Mouse (Mus musculus): Measurements from ENCODE around the gene Slc25a26.
"Not testable (repeated sequence)": the region's sequence is repeated elsewhere in the genome, so short reads cannot be mapped to it uniquely, and the experiment has no call there.

Slc25a26 gene

GRCm38 (mm10) chr6:94550851-94551250, 50.7 kb downstream of the Slc25a26 start:
- no peak for DNase-seq (ENCODE audit: extremely low spot score, low read depth, low spot score)

- DNase-seq (ENCODE audit: extremely low spot score, low read depth, low spot score), result no peak
These were observed 53.0 kb downstream of the Slc25a26 start for GRCm38 (mm10) chr6:94553085-94553484.

DNA sequence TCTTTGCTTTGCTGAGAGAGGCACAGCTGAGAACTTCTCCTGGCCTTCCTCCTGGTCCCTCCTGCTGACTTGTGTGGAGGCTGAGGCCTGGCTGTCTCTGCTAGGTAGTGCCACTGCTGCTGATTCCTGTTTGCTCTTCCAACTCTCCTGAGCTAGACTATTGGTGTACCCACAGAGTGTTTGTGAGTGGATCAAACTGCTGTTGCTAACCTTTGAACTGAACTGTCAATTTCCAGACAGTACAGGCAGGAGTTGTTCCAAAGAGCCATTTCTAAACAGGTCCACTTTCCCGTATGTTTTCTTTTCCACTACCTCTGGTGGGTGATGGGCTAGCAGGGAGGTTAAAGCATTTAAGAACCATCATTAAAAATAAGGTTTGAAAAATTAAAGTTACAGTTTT, 58.5 kb downstream of the Slc25a26 start:
- not testable (repeated sequence) for DNase-seq (ENCODE audit: extremely low spot score, low read depth, low spot score)

GRCm38 (mm10) chr6:94560896-94561295, 60.8 kb downstream of the Slc25a26 start:
- no peak for DNase-seq (ENCODE audit: extremely low spot score, low read depth, low spot score)

DNA sequence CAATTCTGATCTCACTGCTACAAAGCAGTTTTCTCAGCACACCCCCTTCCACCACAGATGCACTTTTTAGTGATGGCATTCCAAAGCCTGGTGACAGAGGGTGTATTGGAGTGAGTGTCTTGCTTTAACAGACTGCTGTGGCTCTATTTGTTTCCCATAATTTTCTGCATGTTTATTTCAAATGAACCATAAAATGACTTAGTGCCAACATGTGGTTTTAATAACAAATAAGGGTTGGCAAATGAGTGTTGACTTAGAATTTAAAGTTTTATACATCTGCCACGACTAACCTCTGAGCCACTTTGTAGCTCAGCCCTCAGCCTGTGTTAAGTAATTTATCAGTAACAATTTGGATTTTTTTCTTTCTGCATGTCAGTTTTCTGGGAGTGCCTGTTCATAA, 61.2 kb downstream of the Slc25a26 start:
- no peak for DNase-seq (ENCODE audit: extremely low spot score, low read depth, low spot score)

- no peak for DNase-seq (ENCODE audit: extremely low spot score, low read depth, low spot score)
These were observed 63.2 kb downstream of the Slc25a26 start for GRCm38 (mm10) chr6:94563203-94563940.

GRCm38 (mm10) chr6:94565766-94566165, 65.6 kb downstream of the Slc25a26 start:
- no peak for DNase-seq (ENCODE audit: extremely low spot score, low read depth, low spot score)

DNA sequence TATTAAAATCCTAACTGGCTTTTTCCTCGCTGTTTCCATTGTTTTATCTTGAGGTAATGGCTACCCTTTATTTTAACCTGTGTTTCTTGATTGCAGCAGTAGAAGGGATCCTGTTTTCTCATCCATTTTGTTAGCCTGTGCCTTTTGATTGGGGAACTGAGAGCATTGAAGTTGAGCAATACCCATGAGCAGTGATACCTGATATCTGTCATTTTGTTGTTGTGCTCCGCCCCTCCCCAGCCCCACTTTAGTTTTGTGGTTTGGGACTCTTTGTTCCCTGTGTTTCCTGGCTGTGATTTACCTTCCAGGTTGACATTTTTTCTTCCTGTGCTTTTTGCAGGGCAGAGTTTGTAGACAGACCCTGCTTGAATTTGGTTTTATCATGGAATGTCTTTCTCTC, 67.9 kb downstream of the Slc25a26 start:
- no peak for DNase-seq (ENCODE audit: extremely low spot score, low read depth, low spot score)

DNA sequence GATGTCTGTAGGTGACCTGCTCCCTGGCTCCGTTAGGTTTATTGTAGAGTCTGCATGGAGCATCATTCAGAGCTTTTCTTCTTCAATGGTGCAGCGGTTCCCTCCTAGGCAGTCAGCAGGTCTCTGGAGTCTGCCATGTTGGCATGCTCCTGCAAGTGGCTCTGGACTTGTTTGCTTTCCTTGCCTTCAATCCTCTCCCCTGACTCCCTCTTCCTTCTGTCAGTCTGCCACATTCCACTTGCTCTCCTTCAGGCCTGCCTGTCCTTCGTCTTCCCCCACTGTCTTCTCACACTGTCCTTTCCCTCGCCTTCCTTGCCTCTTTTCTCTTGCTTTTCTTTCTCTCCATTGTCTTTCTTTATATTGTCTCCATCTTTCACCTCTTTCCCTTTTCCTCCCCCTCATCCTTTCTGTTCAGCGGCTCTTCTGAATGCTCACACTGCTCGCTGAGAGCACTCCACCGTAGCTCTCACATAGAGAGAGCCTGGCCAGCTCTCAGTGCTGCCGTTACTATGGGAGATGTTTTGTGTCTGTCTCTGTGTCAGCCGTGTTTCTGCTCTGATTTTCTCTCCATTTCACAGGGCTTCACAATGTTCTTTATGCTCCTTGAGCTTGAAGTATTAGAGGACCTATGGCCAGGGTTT, 75.5 kb downstream of the Slc25a26 start:
- DNase-seq (ENCODE audit: extremely low spot score, low read depth, low spot score), result no peak

DNA sequence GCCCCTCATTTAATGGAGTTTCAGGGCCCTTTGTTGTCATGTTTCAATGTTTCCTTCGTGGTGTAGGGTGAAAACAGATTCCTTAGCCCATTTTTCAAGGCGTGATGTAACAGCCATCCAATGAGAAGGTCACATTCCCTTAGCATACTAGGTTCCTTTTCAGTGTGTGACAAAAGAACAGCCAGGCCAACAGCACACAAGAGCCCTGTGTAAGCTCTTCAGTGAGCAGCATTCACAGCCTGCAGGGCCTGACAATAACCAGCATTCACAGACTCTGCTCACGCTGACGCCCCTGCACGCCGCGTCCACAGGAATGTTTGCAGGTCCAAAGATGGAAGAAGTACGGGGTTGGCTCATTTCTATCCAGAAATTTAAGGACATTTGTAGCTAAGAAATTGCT, 77.9 kb downstream of the Slc25a26 start:
- DNase-seq (ENCODE audit: extremely low spot score, low read depth, low spot score), result no peak

- DNase-seq (ENCODE audit: extremely low spot score, low read depth, low spot score), result no peak
These were observed 81.9 kb downstream of the Slc25a26 start for GRCm38 (mm10) chr6:94582055-94582454.

GRCm38 (mm10) chr6:94584147-94584695, 84.1 kb downstream of the Slc25a26 start:
- no peak for DNase-seq (ENCODE audit: extremely low spot score, low read depth, low spot score)

- no peak for DNase-seq (ENCODE audit: extremely low spot score, low read depth, low spot score)
These were observed 84.8 kb downstream of the Slc25a26 start for GRCm38 (mm10) chr6:94584976-94585375.

DNA sequence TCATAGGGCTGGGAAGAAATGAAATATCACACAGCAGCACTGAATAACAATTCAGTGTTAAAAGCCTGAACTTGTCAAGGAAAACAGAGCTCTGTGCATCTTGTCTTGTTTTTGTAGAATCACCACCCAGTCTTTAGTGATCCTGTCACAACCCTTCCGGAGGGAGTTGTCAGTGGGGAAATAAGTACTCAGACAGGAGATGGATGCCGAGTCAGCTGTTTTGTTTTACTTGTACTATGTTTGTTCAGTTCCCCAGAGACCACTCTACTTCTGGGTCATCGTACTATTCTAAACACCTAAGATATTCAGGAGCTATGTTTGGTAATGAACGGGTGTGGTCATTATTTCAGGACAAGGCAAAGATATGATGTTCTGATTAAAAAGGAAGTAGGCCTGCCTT, 88.2 kb downstream of the Slc25a26 start:
- DNase-seq (ENCODE audit: extremely low spot score, low read depth, low spot score), result no peak

- DNase-seq (ENCODE audit: extremely low spot score, low read depth, low spot score), result no peak
These were observed 92.1 kb downstream of the Slc25a26 start for GRCm38 (mm10) chr6:94592243-94592642.

- DNase-seq (ENCODE audit: extremely low spot score, low read depth, low spot score), result no peak
These were observed 92.6 kb downstream of the Slc25a26 start for GRCm38 (mm10) chr6:94592710-94593109.

GRCm38 (mm10) chr6:94594096-94594665, 94.0 kb downstream of the Slc25a26 start:
- no peak for DNase-seq (ENCODE audit: extremely low spot score, low read depth, low spot score)

DNA sequence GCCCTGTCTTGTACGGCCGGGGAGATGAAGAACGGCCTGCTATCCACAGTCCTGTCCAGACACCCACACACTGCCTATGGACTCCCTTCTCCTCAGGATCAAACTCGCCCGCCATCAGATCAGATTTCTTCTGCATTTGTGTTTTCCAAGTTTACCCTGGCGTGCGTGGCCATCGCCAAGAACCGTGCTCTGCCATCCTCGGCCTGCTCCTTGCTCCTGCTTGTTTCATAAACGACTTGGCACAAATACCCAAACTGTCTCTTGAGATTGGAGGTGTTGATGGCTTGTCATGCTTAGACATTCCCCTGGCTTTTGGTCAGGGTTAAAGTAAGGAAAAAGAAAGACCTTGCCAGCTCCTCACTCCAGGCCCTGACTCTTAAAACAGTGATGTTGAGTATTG, 94.6 kb downstream of the Slc25a26 start:
- DNase-seq (ENCODE audit: extremely low spot score, low read depth, low spot score), result no peak

GRCm38 (mm10) chr6:94595206-94595605, 95.1 kb downstream of the Slc25a26 start:
- DNase-seq (ENCODE audit: extremely low spot score, low read depth, low spot score), result no peak

DNA sequence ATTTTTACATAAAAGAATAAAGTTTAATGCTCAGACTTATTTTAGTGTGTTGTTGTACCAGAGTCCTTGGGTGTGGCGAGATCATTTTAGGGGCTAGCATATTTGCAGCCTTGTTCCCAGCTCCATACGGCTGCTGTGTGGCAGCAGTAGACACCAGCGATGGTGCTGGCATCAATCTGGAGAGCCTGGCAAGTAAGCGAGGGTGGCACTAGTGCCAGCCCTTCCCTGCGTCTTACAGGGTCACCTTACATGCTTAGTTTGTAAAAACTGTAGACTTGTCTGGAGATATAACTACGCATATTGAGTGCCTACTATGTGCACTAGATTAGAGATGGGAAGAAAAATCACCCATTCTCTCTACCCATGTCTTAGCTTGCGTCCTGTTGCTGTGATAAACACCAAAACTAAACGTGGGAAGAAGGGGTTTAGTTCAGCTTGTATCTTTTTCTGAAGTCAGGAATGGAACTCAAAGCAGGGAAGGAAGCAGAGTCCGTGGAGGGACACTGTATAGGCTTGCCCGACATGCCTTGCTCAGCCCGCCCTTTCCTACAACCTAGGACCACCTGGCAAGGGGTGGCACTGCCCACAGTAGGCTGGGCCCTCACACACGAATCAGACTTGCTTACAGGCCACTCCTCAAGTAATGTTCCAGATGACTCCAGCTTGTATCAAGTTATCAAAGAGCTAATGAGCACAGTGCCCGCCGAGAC, 96.1 kb downstream of the Slc25a26 start:
- no peak for DNase-seq (ENCODE audit: extremely low spot score, low read depth, low spot score)

- DNase-seq (ENCODE audit: extremely low spot score, low read depth, low spot score), result no peak
These were observed 96.8 kb downstream of the Slc25a26 start for GRCm38 (mm10) chr6:94596761-94597485.

Measured in hindlimb bud, embryonic 11.5 days (tissue).